Mouse (Mus musculus) lung, postnatal 0 days (tissue): Measurements from ENCODE around the gene Slc35c2. TPM values are rescaled to one million over a fixed set of nuclear protein-coding genes. Genes with fewer than 3 reads are reported as not detected.

Source experiments
- ATAC-seq: fragments of 200-750 bp; cut with Nextera tagmentation; 2 replicates; pipeline ENCODE4 v1.8.0; 2017; ENCODE audit warnings: moderate library complexity
- DNase-seq: peaks from one replicate; pipeline ENCODE4 v3.0.0-alpha.2; 2016; ENCODE audit warnings: low spot score
- H3K27ac ChIP-seq: fragments of 300-500 bp; sonication (generic); 2 replicates; pipeline ENCODE4 v1.5.1; 2014; ENCODE audit warnings: antibody characterized with exemption, mild to moderate bottlenecking, low read length, mixed read lengths
- H3K27me3 ChIP-seq: fragments of 300-500 bp; sonication (generic); replicated peaks from 2 replicates; pipeline ENCODE4 v1.6.1; 2014; ENCODE audit warnings: low read length, mixed read lengths; ENCODE audit not compliant: insufficient read depth
- H3K36me3 ChIP-seq: fragments of 300-500 bp; sonication (generic); 2 replicates; pipeline ENCODE4 v1.6.1; 2014; ENCODE audit warnings: low read length, mixed read lengths; ENCODE audit not compliant: insufficient read depth
- H3K4me1 ChIP-seq: fragments of 300-500 bp; sonication (generic); 2 replicates; pipeline ENCODE4 v1.6.1; 2014; ENCODE audit warnings: antibody characterized with exemption, low read depth, low read length, mixed read lengths; ENCODE audit not compliant: insufficient read depth
- H3K4me2 ChIP-seq: fragments of 300-500 bp; sonication (generic); replicated peaks from 2 replicates; pipeline ENCODE4 v1.6.1; 2014; ENCODE audit warnings: low read depth, mild to moderate bottlenecking, low read length, moderate library complexity, mixed read lengths
- H3K4me3 ChIP-seq: fragments of 300-500 bp; sonication (generic); 2 replicates; pipeline ENCODE4 v1.5.1; 2014; ENCODE audit warnings: low read depth, low read length
- H3K9ac ChIP-seq: fragments of 300-500 bp; sonication (generic); replicated peaks from 2 replicates; pipeline ENCODE4 v1.6.1; 2014; ENCODE audit warnings: low read depth, mild to moderate bottlenecking
- H3K9me3 ChIP-seq: fragments of 300-500 bp; sonication (generic); 2 replicates; pipeline ENCODE4 v1.6.1; 2016; ENCODE audit warnings: low read length, mixed read lengths
- CTCF ChIP-seq: IDR thresholded peaks from 2 replicates; pipeline ENCODE4 v1.5.1; 2016; ENCODE audit warnings: antibody characterized with exemption, mild to moderate bottlenecking
- EP300 ChIP-seq: IDR thresholded peaks from 2 replicates; pipeline ENCODE4 v1.6.1; 2016; ENCODE audit warnings: antibody characterized with exemption, mild to moderate bottlenecking, control low read depth
- WGBS: fragments of 180-500 bp; shearing (Covaris S2); extraction: QIAGEN DNeasy Blood & Tissue Kit; methylation state at CpG from one replicate; pipeline ENCODE4 v1.1.7; 2014; 5-methylcytosine and 5-hydroxymethylcytosine counted together
- polyA plus RNA-seq: library from polyadenylated mRNA; unstranded; fragments of >200 nt; fragmentation: Nextera tagmentation; extraction: Ambion mirVana; gene quantifications from 2 replicates; pipeline ENCODE4 v1.2.1, GENCODE M21; 2015

The Slc35c2 gene
- polyA plus RNA-seq, 1 experiment from 2014 or later = 42.8 TPM

- Histone ChIP-seq H3K4me3 (no peak overlapping the region), H3K4me2 (no peak overlapping the region), H3K27me3 (peaks cover 36% of the 10 kb centered on the region), H3K36me3 (no peaks in the 10 kb centered on the region), H3K9me3 (no peaks in the 10 kb centered on the region), H3K9ac (no peak overlapping the region), H3K4me1 (no peaks in the 10 kb centered on the region), H3K27ac (no peak overlapping the region)
- WGBS = 4% methylated on average over 11 of the region's 11 CpGs
- no peak for ATAC-seq
- no peak for TF ChIP-seq CTCF
- no peak for TF ChIP-seq EP300
- DNase-seq = no peak
Observed at GRCm38 (mm10) chr2:165243122-165243720, 44.4 kb downstream of the Slc35c2 start.

GRCm38 (mm10) chr2:165242575-165242974 lies 45.1 kb downstream of the Slc35c2 start:
- TF ChIP-seq CTCF (no peak), EP300 (no peak)

GRCm38 (mm10) chr2:165241786-165242185 lies 45.9 kb downstream of the Slc35c2 start:
- Histone ChIP-seq H3K4me3 (no peak overlapping the region), H3K27me3 (peaks cover 41% of the 10 kb centered on the region), H3K4me1 (no peaks in the 10 kb centered on the region), H3K4me2 (no peak overlapping the region), H3K9ac (no peak overlapping the region), H3K36me3 (no peaks in the 10 kb centered on the region), H3K9me3 (no peaks in the 10 kb centered on the region), H3K27ac (no peak overlapping the region)
- no peak for TF ChIP-seq EP300
- TF ChIP-seq CTCF = no peak
- ATAC-seq = no peak
- WGBS = 46% methylated on average over 7 of the region's 7 CpGs
- DNase-seq = no peak

More at GRCm38 (mm10) chr2:165242575-165242974, 45.1 kb downstream of the Slc35c2 start:
- Histone ChIP-seq H3K4me2 (no peak overlapping the region), H3K27ac (no peak overlapping the region), H3K27me3 (peaks cover 41% of the 10 kb centered on the region), H3K4me3 (no peak overlapping the region), H3K4me1 (no peaks in the 10 kb centered on the region), H3K9me3 (no peaks in the 10 kb centered on the region), H3K36me3 (no peaks in the 10 kb centered on the region), H3K9ac (no peak overlapping the region)
- DNase-seq (no peak), ATAC-seq (no peak)
- WGBS = 4% methylated on average over 13 of the region's 13 CpGs

- no peak overlapping the region for H3K4me3 ChIP-seq
- no peak for DNase-seq
- no peaks in the 10 kb centered on the region for H3K4me1 ChIP-seq
- no peak overlapping the region for H3K27ac ChIP-seq
- no peak overlapping the region for H3K9ac ChIP-seq
- 25% methylated on average over 8 of the region's 8 CpGs for WGBS
- no peaks in the 10 kb centered on the region for H3K9me3 ChIP-seq
- TF ChIP-seq CTCF (no peak), EP300 (no peak)
- H3K27me3 ChIP-seq = peaks cover 47% of the 10 kb centered on the region
- no peak for ATAC-seq
- H3K4me2 ChIP-seq = no peak overlapping the region
- no peaks in the 10 kb centered on the region for H3K36me3 ChIP-seq
Observed at GRCm38 (mm10) chr2:165240371-165240770, 47.3 kb downstream of the Slc35c2 start.

- Histone ChIP-seq H3K4me3 (no peak overlapping the region), H3K36me3 (no peaks in the 10 kb centered on the region), H3K9me3 (no peaks in the 10 kb centered on the region), H3K9ac (no peak overlapping the region), H3K4me2 (no peak overlapping the region), H3K27ac (no peak overlapping the region), H3K4me1 (0 out of 2 replicates have a peak, but pooled peaks cover 2% of the 10 kb centered on the region), H3K27me3 (peaks cover 45% of the 10 kb centered on the region)
- WGBS = 19% methylated on average over 15 of the region's 15 CpGs
- ATAC-seq (no peak), DNase-seq (peak; percentile 36)
- TF ChIP-seq CTCF (no peak), EP300 (no peak)
Observed at GRCm38 (mm10) chr2:165239533-165240144, 48.0 kb downstream of the Slc35c2 start.

- H3K4me3 ChIP-seq = no peak overlapping the region
- H3K27ac ChIP-seq = no peak overlapping the region
- H3K9ac ChIP-seq = no peak overlapping the region
- WGBS = 12% methylated on average over 12 of the region's 12 CpGs
- peaks cover 56% of the 10 kb centered on the region for H3K27me3 ChIP-seq
- H3K9me3 ChIP-seq = no peaks in the 10 kb centered on the region
- 0 out of 2 replicates have a peak, but pooled peaks cover 2% of the 10 kb centered on the region for H3K4me1 ChIP-seq
- ATAC-seq = no peak
- H3K36me3 ChIP-seq = no peaks in the 10 kb centered on the region
- no peak for DNase-seq
- no peak overlapping the region for H3K4me2 ChIP-seq
- no peak for TF ChIP-seq CTCF
Observed at GRCm38 (mm10) chr2:165238416-165239145, 49.1 kb downstream of the Slc35c2 start.
